Mouse (Mus musculus) brain, embryonic 18.5 days (tissue): ENCODE results near the gene Phactr4.

ENCODE experiments used
- DNase-seq: peaks from one replicate; pipeline ENCODE4 v3.0.0-alpha.2; 2012; ENCODE audit warnings: low read depth, low spot score

The Phactr4 gene

DNA sequence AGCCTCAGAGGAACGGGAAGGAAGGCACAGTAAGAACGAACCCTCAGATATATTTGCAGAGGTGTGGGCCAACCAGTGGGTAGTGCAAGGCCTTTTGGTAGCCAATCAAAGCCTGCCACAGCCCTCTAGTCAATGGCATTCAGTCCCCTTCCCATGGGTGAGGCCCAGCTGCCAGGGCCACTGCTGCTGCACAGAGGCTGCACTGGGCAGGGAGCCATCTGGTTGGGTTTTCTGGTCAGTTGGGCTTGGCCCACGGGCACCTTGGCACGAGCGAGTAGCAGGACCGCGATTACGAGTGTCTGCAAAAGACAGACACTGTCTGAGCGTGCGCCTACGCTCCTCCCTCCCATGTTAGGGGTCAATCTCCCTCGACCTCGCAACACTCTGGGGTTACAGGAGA lies 83.3 kb downstream of the Phactr4 start:
- no peak for DNase-seq

DNA sequence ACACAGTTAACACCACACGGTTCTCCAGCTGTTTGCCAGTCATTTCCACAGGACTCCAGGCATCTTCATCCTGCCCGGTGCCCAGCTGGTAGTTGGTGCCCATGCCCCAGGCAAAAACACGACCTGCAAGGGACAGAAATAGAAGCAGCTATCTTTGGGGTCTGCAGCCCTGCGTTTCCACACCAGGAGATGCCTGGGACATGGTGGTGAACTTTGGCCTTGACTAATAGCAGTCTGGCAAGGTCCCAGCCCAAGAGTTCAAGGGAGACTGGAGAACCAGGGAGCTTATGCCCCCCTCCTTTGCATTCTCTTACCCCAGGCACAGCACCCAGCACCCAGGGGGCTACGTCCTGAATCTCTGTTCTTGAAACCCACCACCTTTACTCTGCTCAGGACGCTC lies 89.4 kb downstream of the Phactr4 start:
- no peak for DNase-seq

DNA sequence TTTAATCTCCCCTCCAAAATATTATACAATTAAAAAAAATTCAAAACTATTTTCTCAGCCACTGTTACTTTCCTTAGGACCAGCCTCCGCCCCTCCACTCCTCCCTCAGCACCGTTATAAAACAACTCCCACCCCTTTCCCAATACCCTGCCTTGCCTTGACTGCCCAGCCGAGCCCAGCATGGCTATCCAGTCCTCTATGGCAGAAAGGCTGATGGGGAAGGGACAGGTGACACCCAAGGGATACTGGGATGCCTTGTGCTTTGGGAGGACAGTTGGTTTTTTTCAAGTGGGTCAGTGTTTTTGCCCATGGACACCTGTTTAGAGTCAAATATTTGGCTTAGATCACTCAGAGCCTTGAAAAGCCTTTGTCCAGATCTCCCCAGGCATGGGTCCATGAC lies 90.3 kb downstream of the Phactr4 start:
- no peak for DNase-seq

DNA sequence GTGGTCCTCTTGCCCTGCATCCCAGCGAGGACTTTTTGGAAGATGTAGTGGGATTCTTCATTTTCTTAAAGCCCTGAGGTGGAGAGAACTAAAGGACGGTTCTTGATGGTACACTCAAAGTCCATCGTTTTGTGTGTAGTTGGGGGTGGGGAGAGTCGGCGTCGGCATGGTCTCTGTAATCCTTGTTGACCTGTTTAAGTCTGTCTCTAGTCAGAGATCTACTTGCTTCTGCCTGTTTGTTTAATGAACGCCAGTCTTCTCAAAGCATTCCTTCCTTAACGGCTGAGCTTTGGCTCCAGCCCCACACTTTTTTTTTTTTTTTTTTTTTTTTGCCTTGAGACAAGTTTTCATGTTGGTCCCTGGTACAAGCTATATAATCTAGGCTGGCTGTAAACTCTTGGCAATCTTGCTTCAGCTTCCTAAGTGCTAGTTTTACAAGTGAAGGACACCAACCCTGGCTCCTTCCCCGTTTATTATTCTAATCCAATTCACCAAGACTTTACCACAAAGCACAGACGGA lies 92.4 kb downstream of the Phactr4 start:
- no peak for DNase-seq

DNA sequence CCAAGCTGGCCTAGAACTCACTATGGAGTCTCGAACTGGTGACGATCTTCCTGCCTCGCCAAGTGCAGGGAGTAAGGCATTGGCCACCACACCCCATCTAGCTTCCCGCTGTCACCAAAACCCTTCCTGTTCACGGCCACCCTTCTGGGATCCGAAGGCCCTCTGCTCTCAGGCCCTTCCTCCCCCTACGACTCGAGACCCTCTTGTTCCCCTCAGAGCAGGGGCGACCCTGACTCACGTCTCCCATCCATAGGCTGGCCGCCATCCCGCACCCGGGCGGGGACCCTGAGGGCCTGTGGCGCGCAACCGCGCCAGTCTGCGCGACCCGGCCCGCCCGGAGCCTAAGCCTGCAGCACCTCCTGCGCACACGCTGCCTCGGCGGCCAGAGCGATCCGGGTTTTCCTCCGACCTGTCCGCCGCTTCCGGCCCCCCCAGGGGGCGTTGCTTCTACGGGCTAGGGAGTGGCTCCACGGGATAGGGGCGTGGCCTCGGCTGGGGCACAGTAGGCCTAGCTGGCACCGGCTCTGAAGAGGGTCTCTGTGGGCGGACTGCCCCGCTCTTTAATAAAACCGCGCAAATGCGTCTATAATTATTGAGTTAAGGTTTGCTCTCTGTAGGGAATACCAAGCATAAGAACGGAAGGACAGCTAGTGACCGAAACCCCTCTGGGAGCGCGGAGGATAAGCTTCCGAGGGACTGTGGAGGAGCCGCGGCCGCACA lies 93.0 kb downstream of the Phactr4 start, which contains the start of gene Trnau1ap:
Trnau1ap (minus strand) TSS at position 424 of the 720 bp plus-strand sequence.
- DNase-seq, result peak; percentile 65

DNA sequence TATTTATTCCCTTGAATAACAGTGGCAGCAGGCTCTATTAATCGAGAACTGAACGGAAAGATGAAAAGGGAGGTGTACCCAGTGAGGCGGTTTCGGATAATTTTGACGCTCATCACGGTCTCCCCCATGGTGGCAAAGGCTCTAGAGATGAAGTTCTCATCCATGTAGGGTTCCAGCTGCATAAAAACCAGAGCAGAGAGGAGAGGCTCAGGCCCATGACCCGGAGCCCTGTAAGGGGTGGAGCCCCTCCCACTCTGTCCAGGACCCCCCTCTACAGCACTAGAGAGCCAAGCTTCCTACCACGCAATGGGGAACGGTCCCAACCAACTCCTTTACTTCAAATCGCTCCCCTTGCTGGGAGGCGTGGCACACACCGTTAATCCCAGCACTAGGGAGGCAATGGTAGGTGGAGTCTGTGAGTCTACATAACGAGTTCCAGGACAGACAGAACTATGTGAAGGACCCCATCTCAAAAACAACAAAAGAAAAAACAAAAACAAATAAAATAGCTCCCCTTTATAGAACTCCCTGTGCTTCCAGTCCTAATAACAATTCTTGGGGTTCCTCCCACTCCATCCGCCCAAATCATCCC lies 93.8 kb downstream of the Phactr4 start:
- DNase-seq, result no peak

DNA sequence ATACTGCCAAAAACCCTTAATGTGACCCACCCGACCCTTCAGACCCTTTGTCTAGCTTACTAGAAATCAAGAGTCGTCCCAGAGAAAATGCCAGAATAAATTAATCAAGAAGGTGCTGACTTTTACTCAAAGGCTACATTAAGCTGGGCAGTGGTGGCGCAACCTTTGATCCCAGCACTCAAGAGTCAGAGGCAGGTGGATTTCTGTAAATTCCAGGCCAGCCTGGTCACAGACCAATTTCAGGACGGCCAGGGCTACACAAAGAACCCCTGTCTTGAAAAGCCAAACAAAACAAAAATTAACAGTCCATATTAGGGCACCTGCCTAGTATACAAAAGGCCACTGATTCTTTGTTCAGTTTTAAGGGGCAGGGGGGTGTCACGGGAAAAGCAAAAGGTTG lies 95.8 kb downstream of the Phactr4 start:
- DNase-seq, result no peak

DNA sequence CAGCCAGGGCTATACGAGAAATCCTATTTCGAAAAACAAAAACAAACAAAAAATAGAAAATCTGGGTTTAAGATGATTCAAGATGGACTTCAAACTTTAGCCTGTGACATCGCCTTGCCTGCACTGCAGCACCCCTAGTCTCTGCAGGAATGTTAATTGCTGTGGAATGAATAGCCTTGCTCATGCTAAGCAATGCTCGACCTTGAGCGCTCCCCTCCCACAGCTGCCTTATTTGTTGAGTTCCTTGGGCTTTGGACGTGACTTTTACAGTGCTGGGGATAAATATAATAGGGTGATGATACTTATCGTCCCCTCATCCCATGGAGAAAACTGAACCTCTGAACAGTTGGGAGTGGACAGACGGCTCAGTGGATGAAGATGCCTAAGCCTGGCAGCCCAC lies 106.6 kb downstream of the Phactr4 start:
- DNase-seq, result no peak

DNA sequence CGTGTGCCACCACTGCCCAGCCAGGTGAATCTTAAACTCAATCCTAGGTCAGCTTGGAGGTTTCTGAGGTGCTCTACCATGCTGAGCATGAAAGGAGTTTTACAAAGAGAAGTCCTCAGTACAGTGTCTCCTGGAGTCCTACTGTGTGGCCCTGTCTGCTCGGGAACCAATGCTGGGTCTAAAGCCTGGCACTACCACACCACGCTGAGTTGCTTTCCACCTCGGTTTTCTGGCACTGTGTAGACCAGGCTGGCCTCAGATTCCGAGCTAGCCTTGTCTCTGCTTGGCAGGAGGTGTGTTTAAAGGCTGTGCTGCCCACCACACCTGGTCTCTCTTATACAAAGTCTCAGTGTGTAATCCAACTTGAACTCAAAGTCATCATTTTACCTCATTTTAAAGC lies 109.7 kb downstream of the Phactr4 start:
- DNase-seq, result no peak

DNA sequence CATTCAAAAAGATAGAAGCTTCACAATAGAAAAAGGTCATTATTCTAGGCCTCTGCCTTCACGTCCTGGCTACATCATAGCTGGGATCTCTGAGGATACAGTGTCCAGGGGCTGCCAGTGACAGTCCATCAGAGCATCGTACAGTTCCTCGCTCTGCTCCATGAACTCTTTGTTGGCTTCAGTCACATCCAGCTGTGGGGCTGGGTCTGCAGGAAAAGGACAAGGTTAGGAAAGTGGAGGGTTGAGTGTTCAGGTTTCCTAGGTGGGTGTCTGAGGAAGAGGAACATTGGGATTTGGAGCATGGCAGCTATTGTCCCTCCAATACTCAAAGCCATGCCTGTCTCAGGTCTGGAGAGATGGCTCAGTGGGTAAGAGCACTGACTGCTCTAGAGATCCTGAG lies 110.5 kb downstream of the Phactr4 start:
- DNase-seq, result no peak

DNA sequence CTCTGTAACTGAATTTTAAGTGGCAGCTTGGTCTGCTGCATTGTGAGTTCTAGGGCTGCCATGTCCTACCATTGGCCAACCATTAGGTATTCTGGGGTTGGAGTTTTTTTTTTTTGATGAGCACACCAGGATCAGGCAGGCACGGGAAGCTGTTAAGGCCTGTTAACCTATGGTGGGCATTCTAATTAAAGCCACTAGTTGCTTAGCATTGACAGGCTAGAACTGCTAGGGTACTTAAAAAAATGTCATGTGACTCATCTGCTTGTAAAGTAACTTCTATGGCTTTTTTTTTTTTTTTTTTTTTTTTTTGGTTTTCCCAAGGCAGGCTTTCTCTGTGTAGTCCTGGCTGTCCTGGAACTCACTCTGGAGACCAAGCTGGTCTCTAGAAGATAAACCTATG lies 111.1 kb downstream of the Phactr4 start:
- DNase-seq, result no peak

DNA sequence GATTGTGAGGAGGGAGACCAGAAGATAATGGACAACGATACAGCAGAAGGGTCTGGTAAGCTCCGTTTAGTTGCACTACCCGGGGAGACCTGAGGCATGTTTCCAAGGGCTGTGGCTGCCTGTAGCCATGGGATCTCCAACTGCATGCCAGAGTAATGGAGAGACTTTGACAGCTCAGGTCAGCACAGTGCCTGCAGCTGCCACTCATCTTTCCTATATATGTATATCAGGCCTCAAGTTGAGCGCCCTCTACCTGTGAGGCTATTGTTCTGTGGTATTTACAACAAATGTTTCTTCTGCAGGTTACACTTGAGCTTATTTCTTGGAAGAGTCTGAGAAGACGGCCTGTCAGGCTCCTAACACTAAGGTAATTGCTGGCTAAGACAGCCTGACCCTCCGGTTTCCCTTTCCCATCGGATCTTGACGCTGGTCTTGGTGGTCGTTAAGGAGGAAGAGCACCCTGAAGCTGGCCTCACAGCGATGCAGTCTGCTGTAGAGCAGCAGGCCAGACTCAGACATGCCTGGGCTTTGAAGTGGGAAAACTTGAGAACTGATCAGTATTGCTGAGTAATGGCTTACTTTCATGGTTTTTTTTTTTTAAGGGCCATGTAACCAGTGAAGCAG lies 112.3 kb downstream of the Phactr4 start:
- DNase-seq, result no peak

DNA sequence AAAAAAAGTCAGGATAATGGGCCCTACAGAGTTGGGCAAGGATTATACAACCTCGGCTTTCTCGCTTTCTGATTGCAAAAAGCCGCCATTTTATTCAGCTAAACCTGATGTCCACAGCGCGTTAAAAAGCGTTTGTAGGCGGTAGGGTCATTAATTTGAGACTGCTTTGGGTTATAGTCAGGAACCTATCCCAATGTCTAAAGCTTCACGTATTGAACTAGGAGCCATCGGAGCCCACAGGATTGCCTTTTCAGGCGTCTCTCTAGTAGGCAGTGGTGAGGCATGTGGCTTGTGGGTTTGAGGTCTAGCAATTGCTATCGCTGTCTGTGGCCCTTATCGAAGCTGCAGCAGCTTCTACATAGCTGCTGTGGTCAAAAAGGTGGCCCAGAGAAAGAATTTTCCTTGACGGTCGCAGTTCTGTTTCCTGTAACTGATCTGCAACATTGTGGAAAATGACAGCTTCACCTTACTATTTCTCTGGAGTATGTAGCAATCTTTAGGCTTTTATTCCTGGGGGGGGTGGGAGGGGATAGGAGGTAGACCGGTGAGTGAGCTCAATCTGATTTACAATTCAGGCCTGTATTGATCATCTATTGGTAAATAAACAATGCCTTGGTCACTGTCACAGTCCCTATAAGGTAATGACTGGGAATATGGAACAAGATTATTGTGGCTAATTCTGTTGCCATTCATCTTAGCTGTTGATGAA lies 113.0 kb downstream of the Phactr4 start:
- no peak for DNase-seq

DNA sequence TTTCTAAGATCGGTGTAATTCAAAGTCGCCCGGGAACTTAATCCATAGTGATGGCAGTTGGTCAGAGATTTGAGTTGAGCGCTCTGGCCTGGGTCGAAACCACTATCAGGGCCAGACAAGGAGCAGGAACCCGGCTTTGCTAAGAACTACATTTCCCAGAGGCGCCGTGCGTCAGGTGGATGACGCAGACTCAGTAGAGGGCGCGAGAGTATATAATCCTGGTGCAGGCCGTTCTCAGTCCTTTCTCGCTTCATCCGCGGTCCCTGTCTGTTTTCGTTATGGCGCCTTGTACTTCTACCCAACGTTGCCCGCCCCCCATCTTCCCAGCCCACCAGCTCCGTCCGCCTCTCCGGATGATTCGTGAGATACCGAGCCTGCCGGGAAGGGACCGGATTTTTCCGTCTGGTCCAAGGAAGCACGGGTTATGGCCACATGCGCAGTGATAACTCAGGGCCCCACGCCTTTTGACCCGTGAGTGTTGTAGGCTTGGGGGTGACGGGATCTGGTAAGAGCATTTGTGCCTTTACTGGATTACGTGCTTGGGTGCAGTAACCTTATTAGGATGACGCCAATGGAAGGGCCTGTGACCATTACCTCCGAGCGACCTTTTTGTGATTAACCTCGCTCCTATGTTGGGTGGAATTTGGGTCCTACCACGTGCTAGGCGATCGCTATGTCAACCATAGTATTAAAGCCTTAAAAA lies 113.7 kb downstream of the Phactr4 start:
- DNase-seq, result peak; percentile 89

DNA sequence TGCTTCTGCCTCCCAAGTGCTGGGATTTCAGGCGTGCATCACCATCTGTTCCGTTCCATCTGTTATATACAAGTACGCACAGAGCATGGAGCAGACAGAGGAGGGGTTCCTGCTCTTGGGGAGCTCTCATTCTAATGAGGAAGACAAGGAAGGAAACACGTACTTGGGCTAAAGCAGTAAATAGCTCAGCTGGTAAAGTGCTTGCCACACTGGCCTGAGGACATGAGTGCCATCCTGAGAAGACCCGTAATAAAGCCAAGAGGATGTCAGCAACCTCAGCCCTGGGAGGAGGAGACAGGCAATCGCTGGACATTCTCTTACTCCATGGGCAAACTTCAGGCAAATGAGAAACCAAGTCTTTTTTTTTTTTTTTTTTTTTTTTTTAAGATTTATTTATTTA lies 116.3 kb downstream of the Phactr4 start:
- no peak for DNase-seq
